20 mouse cellular contexts compared by ENCODE assay signal in the genomic region with DNA sequence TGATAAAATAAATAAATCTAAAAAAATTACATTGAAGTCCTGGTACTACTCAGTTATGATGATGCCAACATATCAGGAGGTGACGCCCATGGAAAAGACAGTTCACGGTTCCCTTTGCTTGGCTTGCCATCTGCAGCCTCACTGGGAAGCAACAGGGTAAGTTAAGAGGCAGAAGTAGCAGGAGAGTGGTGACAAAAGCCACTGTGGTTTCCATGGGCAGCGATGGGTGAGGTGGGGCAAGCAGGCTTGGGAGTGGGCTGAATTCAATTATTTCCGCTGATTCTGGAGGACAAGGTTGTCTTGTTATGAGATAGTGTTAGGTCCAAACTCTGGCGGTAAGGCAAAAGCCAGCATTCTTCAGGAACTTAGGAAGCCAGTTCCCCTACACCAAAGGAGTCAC. TPM values are rescaled to one million over a fixed set of nuclear protein-coding genes. Genes with fewer than 3 reads are reported as not detected.
DNase-seq lines count a peak whose midpoint lies in the region; ATAC-seq lines count a peak whose summit lies in the region.
"Had no signal": no experiment of that assay in that cellular context is flagged by ENCODE, and none has a peak within 500 bp of the region (broad histone marks: within the 10 kb centered on the region; RNA-seq: fewer than 3 reads in every experiment).

No protein-coding gene starts in this region.

- intact Hi-C loops in heart, postnatal 25 days (cut with DNase I): no loop called here
- intact Hi-C loops in heart, postnatal 10 days (cut with DNase I): no loop called here

- H3K4me3 ChIP-seq in heart, embryonic 10.5 days: no peak overlapping the region
- no peak overlapping the region for H3K4me3 ChIP-seq in midbrain, embryonic 10.5 days
- no peak overlapping the region for H3K4me3 ChIP-seq in midbrain, embryonic 11.5 days (ENCODE audit: low read depth, low read length)

- H3K27ac ChIP-seq in heart, embryonic 10.5 days: no peak overlapping the region
- H3K27ac ChIP-seq in midbrain, embryonic 10.5 days (replicated peaks): no peak overlapping the region
- no peak overlapping the region for H3K27ac ChIP-seq in midbrain, embryonic 11.5 days (ENCODE audit: low read depth, low read length)

- no peak overlapping the region for H3K4me2 ChIP-seq in midbrain, embryonic 11.5 days

- H3K4me1 ChIP-seq in heart, embryonic 10.5 days: no peaks in the 10 kb centered on the region
- no peaks in the 10 kb centered on the region for H3K4me1 ChIP-seq in midbrain, embryonic 10.5 days
- H3K4me1 ChIP-seq in midbrain, embryonic 11.5 days (ENCODE audit: control insufficient read depth, insufficient read depth, low read length): no peaks in the 10 kb centered on the region

- H3K9ac ChIP-seq in midbrain, embryonic 11.5 days (ENCODE audit: low read length): no peak overlapping the region

- no peaks in the 10 kb centered on the region for H3K9me3 ChIP-seq in heart, embryonic 10.5 days
- no peaks in the 10 kb centered on the region; the same call in 1 of the 2 replicates for H3K9me3 ChIP-seq in midbrain, embryonic 10.5 days (replicated peaks)
- no peaks in the 10 kb centered on the region for H3K9me3 ChIP-seq in midbrain, embryonic 11.5 days (ENCODE audit: control insufficient read depth, low read length)

- H3K27me3 ChIP-seq in heart, embryonic 10.5 days (ENCODE audit: insufficient read depth, poor library complexity, severe bottlenecking): no peaks in the 10 kb centered on the region
- H3K27me3 ChIP-seq in midbrain, embryonic 10.5 days (ENCODE audit: low read depth, poor library complexity, severe bottlenecking): peaks cover 5% of the 10 kb centered on the region; the same call in 1 of the 2 replicates
- H3K27me3 ChIP-seq in midbrain, embryonic 11.5 days (ENCODE audit: control insufficient read depth, insufficient read depth, low read length): no peaks in the 10 kb centered on the region; the same call in 1 of the 2 replicates
- H3K27me3 ChIP-seq: Patski had no signal

- WGBS in heart, embryonic 10.5 days: 91% methylated on average over 5 of the region's 5 CpGs
- WGBS in midbrain, embryonic 10.5 days: 89% methylated on average over 5 of the region's 5 CpGs
- WGBS in midbrain, embryonic 11.5 days: 90% methylated on average over 5 of the region's 5 CpGs

- peak; percentile 58 for DNase-seq in heart, adult 11 months
- no peak for DNase-seq in heart, postnatal 25 days (ENCODE audit: low spot score)
- peak; percentile 51 for DNase-seq in heart, embryonic 10.5 days (ENCODE audit: low spot score)
- DNase-seq in heart, postnatal 10 days: no peak
- DNase-seq in midbrain, embryonic 10.5 days (ENCODE audit: low spot score): peak; percentile 6
- no peak for DNase-seq in midbrain, embryonic 11.5 days (ENCODE audit: low spot score, missing footprints)
- DNase-seq: adrenal gland, adult 2 months; adrenal gland, adult 8-10 months; adrenal gland, postnatal 10 days; adrenal gland, postnatal 14 days; adrenal gland, postnatal 25 days; adrenal gland, postnatal 36 days; B cell, adult 2 months; cerebellum, adult 11 months; cerebellum, adult 11-12 months; cerebellum, adult 18-20 months had no signal

- ATAC-seq in midbrain, embryonic 11.5 days (ENCODE audit: low FRiP score): no peak
- ATAC-seq: activated CD4-positive, CD25-positive, alpha-beta regulatory T cell, adult 4 months; CD4-positive, CD25-positive, alpha-beta regulatory T cell, adult 4 months; Patski had no signal

- no peaks in the 10 kb centered on the region for H3K36me3 ChIP-seq in heart, embryonic 10.5 days
- no peaks in the 10 kb centered on the region for H3K36me3 ChIP-seq in midbrain, embryonic 10.5 days
- no peaks in the 10 kb centered on the region for H3K36me3 ChIP-seq in midbrain, embryonic 11.5 days (ENCODE audit: control insufficient read depth, insufficient read depth, low read length)
- H3K36me3 ChIP-seq: G1E had no signal

RNA-seq across cellular contexts. Expression of gene Lclat1, which starts 7.4 kb away (rescaled TPM):
- 100 to 1,000 TPM; 107 to 116 TPM for total RNA-seq in heart, postnatal 25 days (2021)
- polyA plus RNA-seq in heart, embryonic 10.5 days (2016; fragmentation: Nextera tagmentation; extraction: Ambion mirVana): 24.4 and 37.9 TPM in 2 replicates
- total RNA-seq in heart, postnatal 10 days (2021): 100 to 1,000 TPM; 139 to 218 TPM
- 9.0 and 9.2 TPM in 2 replicates for polyA plus RNA-seq in midbrain, embryonic 10.5 days (2016; fragmentation: Nextera tagmentation; extraction: Ambion mirVana)
- 14.1 and 14.3 TPM in 2 replicates for polyA plus RNA-seq in midbrain, embryonic 11.5 days (2014; fragmentation: Nextera tagmentation; extraction: Ambion mirVana)

Comparison
In these comparisons a context has a peak if more than half of its experiments do, and no peak if none do; other contexts are left out.
1. DNase-seq: peak in heart, adult 11 months (single experiment), heart, embryonic 10.5 days (single experiment) and midbrain, embryonic 10.5 days (single experiment); none in heart, postnatal 25 days (single experiment), heart, postnatal 10 days (0 of 2) and midbrain, embryonic 11.5 days (single experiment).